In genomic region chr12:32936246-32936946, GRCm38 (mm10) we compare ENCODE assay signal across 22 mouse cellular contexts. TPM values are rescaled to one million over a fixed set of nuclear protein-coding genes. Genes with fewer than 3 reads are reported as not detected.
DNase-seq lines count a peak whose midpoint lies in the region; ATAC-seq and TF ChIP-seq lines count a peak whose summit lies in the region.
"Had no signal": no experiment of that assay in that cellular context is flagged by ENCODE, and none has a peak within 500 bp of the region (broad histone marks: within the 10 kb centered on the region; RNA-seq: fewer than 3 reads in every experiment).

No protein-coding gene starts in this region.

- no peak overlapping the region for H3K9ac ChIP-seq in kidney, embryonic 16.5 days (replicated peaks; ENCODE audit: low read length)
- no peak overlapping the region for H3K9ac ChIP-seq in liver, postnatal 0 days (replicated peaks)
- no peak overlapping the region for H3K9ac ChIP-seq in intestine, embryonic 15.5 days
- H3K9ac ChIP-seq: forebrain, embryonic 15.5 days; limb, embryonic 12.5 days; liver, embryonic 15.5 days; midbrain, embryonic 13.5 days had no signal

- TF ChIP-seq CTCF in kidney, adult 2 months (conservative IDR thresholded peaks at IDR 0.05; ENCODE audit: insufficient read depth, insufficient read length, low read depth, low read length) = no peak
- no peak for TF ChIP-seq CTCF in liver, postnatal 0 days (IDR thresholded peaks at IDR 0.05; ENCODE audit: low read depth)

- no peak for TF ChIP-seq EP300 in liver, postnatal 0 days (IDR thresholded peaks at IDR 0.05; ENCODE audit: low read depth)

- peak; percentile 72 for DNase-seq in kidney, adult 2 months
- no peak for DNase-seq in liver, postnatal 0 days
- DNase-seq in liver = no peak
- peak; percentile 64 to 71 for DNase-seq in kidney, postnatal 25 days
- no peak for DNase-seq in ovary, postnatal 36 days (ENCODE audit: low spot score)
- DNase-seq in gastrocnemius, adult 8-10 months (ENCODE audit: low spot score in 2 of 2) = no peak
- DNase-seq: adrenal gland, postnatal 25 days; cerebellum, adult 9-11 months; gastrocnemius, postnatal 10 days; right cerebral cortex, postnatal 14 days had no signal

- H3K4me3 ChIP-seq in kidney, adult 2 months (ENCODE audit: insufficient read depth, low read depth, low read length) = no peak overlapping the region
- no peak overlapping the region for H3K4me3 ChIP-seq in kidney, embryonic 16.5 days (ENCODE audit: low read length)
- H3K4me3 ChIP-seq in liver, postnatal 0 days (ENCODE audit: low read depth, low read length) = no peak overlapping the region
- H3K4me3 ChIP-seq in intestine, embryonic 15.5 days (replicated peaks) = no peak overlapping the region
- H3K4me3 ChIP-seq: embryonic facial prominence, embryonic 10.5 days; forebrain, embryonic 15.5 days; heart, embryonic 10.5 days; limb, embryonic 12.5 days; liver, embryonic 15.5 days; megakaryocyte, embryonic 14.5 days; midbrain, embryonic 13.5 days had no signal

- 57% methylated on average over 4 of the region's 4 CpGs for WGBS in kidney, adult 2 months
- WGBS in kidney, embryonic 16.5 days = 78% methylated on average over 4 of the region's 4 CpGs
- 54% methylated on average over 4 of the region's 4 CpGs for WGBS in liver, postnatal 0 days (ENCODE audit: insufficient replicate concordance)
- 67% methylated on average over 4 of the region's 4 CpGs for WGBS in intestine, embryonic 15.5 days

- no peak overlapping the region for H3K4me2 ChIP-seq in kidney, embryonic 16.5 days (replicated peaks; ENCODE audit: low read depth, low read length)
- H3K4me2 ChIP-seq in liver, postnatal 0 days (ENCODE audit: low read depth, low read length) = no peak overlapping the region
- H3K4me2 ChIP-seq in intestine, embryonic 15.5 days (replicated peaks) = no peak overlapping the region
- H3K4me2 ChIP-seq: forebrain, embryonic 15.5 days; limb, embryonic 12.5 days; liver, embryonic 15.5 days; midbrain, embryonic 13.5 days had no signal

- no peak overlapping the region for H3K27ac ChIP-seq in kidney, adult 2 months (ENCODE audit: insufficient read depth, low read depth, low read length)
- H3K27ac ChIP-seq in kidney, embryonic 16.5 days (ENCODE audit: low read length) = no peak overlapping the region
- no peak overlapping the region for H3K27ac ChIP-seq in liver, postnatal 0 days (ENCODE audit: low read depth)
- no peak overlapping the region for H3K27ac ChIP-seq in intestine, embryonic 15.5 days
- H3K27ac ChIP-seq: embryonic facial prominence, embryonic 10.5 days; forebrain, embryonic 15.5 days; heart, embryonic 10.5 days; kidney, postnatal 0 days; limb, embryonic 12.5 days; liver, embryonic 15.5 days; midbrain, embryonic 13.5 days had no signal

- H3K36me3 ChIP-seq in kidney, adult 2 months (ENCODE audit: control insufficient read depth, insufficient read depth, low read length) = no peaks in the 10 kb centered on the region
- H3K36me3 ChIP-seq in kidney, embryonic 16.5 days (ENCODE audit: insufficient read depth, low read length) = no peaks in the 10 kb centered on the region
- H3K36me3 ChIP-seq in liver, postnatal 0 days (replicated peaks; ENCODE audit: insufficient read depth, low read length) = no peaks in the 10 kb centered on the region
- no peaks in the 10 kb centered on the region for H3K36me3 ChIP-seq in intestine, embryonic 15.5 days
- H3K36me3 ChIP-seq: embryonic facial prominence, embryonic 10.5 days; forebrain, embryonic 15.5 days; heart, embryonic 10.5 days; limb, embryonic 12.5 days; liver, embryonic 15.5 days; midbrain, embryonic 13.5 days had no signal

- TF ChIP-seq POLR2A in kidney, adult 2 months (IDR thresholded peaks at IDR 0.05; ENCODE audit: low read depth, low read length) = no peak

- H3K9me3 ChIP-seq in kidney, embryonic 16.5 days (ENCODE audit: low read length) = no peaks in the 10 kb centered on the region
- H3K9me3 ChIP-seq in liver, postnatal 0 days (ENCODE audit: low read length) = no peaks in the 10 kb centered on the region
- H3K9me3 ChIP-seq in intestine, embryonic 15.5 days = no peaks in the 10 kb centered on the region
- H3K9me3 ChIP-seq: embryonic facial prominence, embryonic 10.5 days; forebrain, embryonic 15.5 days; heart, embryonic 10.5 days; limb, embryonic 12.5 days; liver, embryonic 15.5 days; midbrain, embryonic 13.5 days had no signal

- ATAC-seq in kidney, embryonic 16.5 days (ENCODE audit: low FRiP score, low TSS enrichment) = no peak
- peak; percentile 36; the same call in 1 of the 2 replicates for ATAC-seq in liver, postnatal 0 days
- peak; percentile 50; the same call in 1 of the 2 replicates for ATAC-seq in intestine, embryonic 15.5 days
- ATAC-seq: CD4-positive, CD25-positive, alpha-beta regulatory T cell, adult 4 months; forebrain, embryonic 15.5 days; hindbrain, embryonic 16.5 days; midbrain, embryonic 13.5 days had no signal

- H3K4me1 ChIP-seq in kidney, adult 2 months (ENCODE audit: control insufficient read depth, insufficient read depth, low read length) = peaks cover 8% of the 10 kb centered on the region; the same call in 1 of the 2 replicates
- H3K4me1 ChIP-seq in kidney, embryonic 16.5 days (ENCODE audit: insufficient read depth, low read length) = no peaks in the 10 kb centered on the region
- H3K4me1 ChIP-seq in liver, postnatal 0 days (ENCODE audit: insufficient read depth) = peaks cover 7% of the 10 kb centered on the region; the same call in 1 of the 2 replicates
- no peaks in the 10 kb centered on the region for H3K4me1 ChIP-seq in intestine, embryonic 15.5 days (replicated peaks)
- H3K4me1 ChIP-seq: embryonic facial prominence, embryonic 10.5 days; forebrain, embryonic 15.5 days; heart, embryonic 10.5 days; limb, embryonic 12.5 days; liver, embryonic 15.5 days; megakaryocyte, embryonic 14.5 days; midbrain, embryonic 13.5 days had no signal

- no peaks in the 10 kb centered on the region for H3K27me3 ChIP-seq in kidney, adult 2 months (replicated peaks; ENCODE audit: control insufficient read depth, insufficient read depth, low read length)
- 0 out of 2 replicates have a peak, but pooled peaks cover 3% of the 10 kb centered on the region for H3K27me3 ChIP-seq in kidney, embryonic 16.5 days (ENCODE audit: insufficient read depth, low read length)
- no peaks in the 10 kb centered on the region for H3K27me3 ChIP-seq in liver, postnatal 0 days (ENCODE audit: insufficient read depth, low read length)
- no peaks in the 10 kb centered on the region for H3K27me3 ChIP-seq in intestine, embryonic 15.5 days (replicated peaks)
- H3K27me3 ChIP-seq: forebrain, embryonic 15.5 days; liver, embryonic 15.5 days; midbrain, embryonic 13.5 days had no signal

RNA-seq across cellular contexts. Expression of gene Sypl, which starts 17.3 kb away (rescaled TPM):
- polyA plus RNA-seq in kidney, adult 2 months (2012; rRNA removed) = 136 and 148 TPM in 2 replicates
- polyA plus RNA-seq in kidney, embryonic 16.5 days (2015; fragmentation: Nextera tagmentation; extraction: Ambion mirVana) = 142 and 145 TPM in 2 replicates
- polyA plus RNA-seq in liver, postnatal 0 days (2015; fragmentation: Nextera tagmentation; extraction: Ambion mirVana) = 53.8 and 53.9 TPM in 2 replicates
- polyA plus RNA-seq in intestine, embryonic 15.5 days (2015; fragmentation: Nextera tagmentation; extraction: Ambion mirVana) = 157 and 159 TPM in 2 replicates
- total RNA-seq in gastrocnemius, adult 8-10 months (2022) = 100 to 1,000 TPM; 183 to 225 (median 208) TPM

Comparison
In these comparisons a context has a peak if more than half of its experiments do, and no peak if none do; other contexts are left out.
1. DNase-seq: peak in kidney, adult 2 months (single experiment) and kidney, postnatal 25 days (2 of 2); none in liver, postnatal 0 days (single experiment), liver (single experiment), ovary, postnatal 36 days (single experiment) and gastrocnemius, adult 8-10 months (0 of 2).